Mouse (Mus musculus): Measurements from ENCODE around the gene Adal. TPM values are rescaled to one million over a fixed set of nuclear protein-coding genes. Genes with fewer than 3 reads are reported as not detected.
A peak's percentile ranks its signal among the peaks of the same experiment; 100 is the strongest.
"Not testable (repeated sequence)": the region's sequence is repeated elsewhere in the genome, so short reads cannot be mapped to it uniquely, and the experiment has no call there.

Adal gene
- total RNA-seq (2015) (12.2 and 12.4 TPM in 2 replicates), total RNA-seq (2017) (10.6 and 15.4 TPM in 2 replicates)

- ATAC-seq (replicated peaks; ENCODE audit: poor library complexity), result peak; percentile 78
These were observed at the start of gene Adal, which contains the start of gene Lcmt2 for GRCm38 (mm10) chr2:121140018-121140882. Gene Adal, plus strand, starts transcription at chr2:121140428. Gene Lcmt2, minus strand, starts transcription at chr2:121140653.

GRCm38 (mm10) chr2:121102051-121102450 is 38.2 kb upstream of the Adal start:
- peak; percentile 88 for ATAC-seq (replicated peaks; ENCODE audit: poor library complexity)

- 0 out of 2 replicates have a peak, but pooled peaks have one; percentile 37 for ATAC-seq (replicated peaks; ENCODE audit: poor library complexity)
These were observed 34.3 kb upstream of the Adal start for GRCm38 (mm10) chr2:121105940-121106339.

GRCm38 (mm10) chr2:121109695-121110094 is 30.5 kb upstream of the Adal start, which contains the start of gene Tgm7:
Gene Tgm7, minus strand, starts transcription at chr2:121109795.
- no peak for ATAC-seq (replicated peaks; ENCODE audit: poor library complexity)

- ATAC-seq (replicated peaks; ENCODE audit: poor library complexity), result no peak
These were observed 24.8 kb upstream of the Adal start for GRCm38 (mm10) chr2:121115418-121115817.

GRCm38 (mm10) chr2:121119260-121119659 is 21.0 kb upstream of the Adal start:
- no peak for ATAC-seq (replicated peaks; ENCODE audit: poor library complexity)

GRCm38 (mm10) chr2:121126302-121126701 is 13.9 kb upstream of the Adal start:
- not testable (repeated sequence) for ATAC-seq (replicated peaks; ENCODE audit: poor library complexity)

GRCm38 (mm10) chr2:121127536-121127935 is 12.7 kb upstream of the Adal start:
- ATAC-seq (replicated peaks; ENCODE audit: poor library complexity), result no peak

GRCm38 (mm10) chr2:121128865-121129620 is 11.2 kb upstream of the Adal start:
- no peak for ATAC-seq (replicated peaks; ENCODE audit: poor library complexity)

- ATAC-seq (replicated peaks; ENCODE audit: poor library complexity), result no peak
These were observed 7.4 kb upstream of the Adal start for GRCm38 (mm10) chr2:121132822-121133221.

GRCm38 (mm10) chr2:121137371-121137770 is 2.9 kb upstream of the Adal start:
- ATAC-seq (replicated peaks; ENCODE audit: poor library complexity), result peak; percentile 24; the same call in 1 of the 2 replicates

- no peak; the same call in 1 of the 2 replicates for ATAC-seq (replicated peaks; ENCODE audit: poor library complexity)
These were observed 786 bp upstream of the Adal start for GRCm38 (mm10) chr2:121139266-121140017.

- ATAC-seq (replicated peaks; ENCODE audit: poor library complexity), result no peak
These were observed 1.2 kb downstream of the Adal start for GRCm38 (mm10) chr2:121141216-121142035.

GRCm38 (mm10) chr2:121142415-121142814 is 2.2 kb downstream of the Adal start:
- no peak for ATAC-seq (replicated peaks; ENCODE audit: poor library complexity)

- ATAC-seq (replicated peaks; ENCODE audit: poor library complexity), result 0 out of 2 replicates have a peak, but pooled peaks have one; percentile 54
These were observed 9.5 kb downstream of the Adal start for GRCm38 (mm10) chr2:121149679-121150078.

- ATAC-seq (replicated peaks; ENCODE audit: poor library complexity), result peak; percentile 46; the same call in 1 of the 2 replicates
These were observed 12.9 kb downstream of the Adal start for GRCm38 (mm10) chr2:121153100-121153499.

- no peak for ATAC-seq (replicated peaks; ENCODE audit: poor library complexity)
These were observed 28.9 kb downstream of the Adal start for GRCm38 (mm10) chr2:121169173-121169572.

- ATAC-seq (replicated peaks; ENCODE audit: poor library complexity), result peak; percentile 52
These were observed 29.7 kb downstream of the Adal start for GRCm38 (mm10) chr2:121169902-121170301.

- ATAC-seq (replicated peaks; ENCODE audit: poor library complexity), result peak; percentile 35
These were observed 30.3 kb downstream of the Adal start, which contains the start of gene Tubgcp4 for GRCm38 (mm10) chr2:121170481-121170971. Gene Tubgcp4, plus strand, starts transcription at chr2:121170654.
